Mouse (Mus musculus) stomach, embryonic 14.5 days (tissue): ENCODE data around the gene Grid1. TPM values are rescaled to one million over a fixed set of nuclear protein-coding genes. Genes with fewer than 3 reads are reported as not detected.

Experiments
- ATAC-seq: fragments of 200-750 bp; cut with Nextera tagmentation; 2 replicates; pipeline ENCODE4 v1.8.0; 2017; ENCODE audit warnings: low read depth, moderate TSS enrichment; ENCODE audit not compliant: insufficient number of reproducible peaks, insufficient read depth, low FRiP score
- H3K27ac ChIP-seq: fragments of 300-500 bp; sonication (generic); 2 replicates; pipeline ENCODE4 v1.5.1; 2014; ENCODE audit warnings: mild to moderate bottlenecking, low read length, moderate library complexity, mixed read lengths
- H3K27me3 ChIP-seq: fragments of 300-500 bp; sonication (generic); 2 replicates; pipeline ENCODE4 v1.6.1; 2014; ENCODE audit warnings: low read length, control low read depth, mixed read lengths; ENCODE audit not compliant: control insufficient read depth, insufficient read depth
- H3K36me3 ChIP-seq: fragments of 300-500 bp; sonication (generic); 2 replicates; pipeline ENCODE4 v1.6.1; 2014; ENCODE audit warnings: mild to moderate bottlenecking, control low read depth, low read length, moderate library complexity, mixed read lengths; ENCODE audit not compliant: control insufficient read depth, insufficient read depth
- H3K4me1 ChIP-seq: fragments of 300-500 bp; sonication (generic); 2 replicates; pipeline ENCODE4 v1.6.1; 2014; ENCODE audit warnings: low read length, control low read depth, mixed read lengths; ENCODE audit not compliant: control insufficient read depth, insufficient read depth
- H3K4me2 ChIP-seq: fragments of 300-500 bp; sonication (generic); replicated peaks from 2 replicates; pipeline ENCODE4 v1.6.1; 2014; ENCODE audit warnings: low read depth, low read length, control low read depth
- H3K4me3 ChIP-seq: fragments of 300-500 bp; sonication (generic); 2 replicates; pipeline ENCODE4 v1.5.1; 2014; ENCODE audit warnings: low read depth, low read length, control low read depth
- H3K9ac ChIP-seq: fragments of 300-500 bp; sonication (generic); replicated peaks from 2 replicates; pipeline ENCODE4 v1.6.1; 2014; ENCODE audit warnings: low read depth, mild to moderate bottlenecking, control low read depth, low read length, moderate library complexity, mixed read lengths
- H3K9me3 ChIP-seq: fragments of 300-500 bp; sonication (generic); 2 replicates; pipeline ENCODE4 v1.6.1; 2016; ENCODE audit warnings: low read depth, low read length, control low read depth; ENCODE audit not compliant: control insufficient read depth
- WGBS: fragments of 180-500 bp; shearing (Covaris S2); extraction: QIAGEN DNeasy Blood & Tissue Kit; methylation state at CpG from one replicate; pipeline ENCODE4 v1.1.7; 2014; 5-methylcytosine and 5-hydroxymethylcytosine counted together
- polyA plus RNA-seq: library from polyadenylated mRNA; unstranded; fragments of >200 nt; fragmentation: Nextera tagmentation; extraction: Ambion mirVana; gene quantifications from 2 replicates; pipeline ENCODE4 v1.2.1, GENCODE M21; 2014

Gene Grid1
- polyA plus RNA-seq, 1 experiment from 2014 or later: 1.1 TPM

DNA sequence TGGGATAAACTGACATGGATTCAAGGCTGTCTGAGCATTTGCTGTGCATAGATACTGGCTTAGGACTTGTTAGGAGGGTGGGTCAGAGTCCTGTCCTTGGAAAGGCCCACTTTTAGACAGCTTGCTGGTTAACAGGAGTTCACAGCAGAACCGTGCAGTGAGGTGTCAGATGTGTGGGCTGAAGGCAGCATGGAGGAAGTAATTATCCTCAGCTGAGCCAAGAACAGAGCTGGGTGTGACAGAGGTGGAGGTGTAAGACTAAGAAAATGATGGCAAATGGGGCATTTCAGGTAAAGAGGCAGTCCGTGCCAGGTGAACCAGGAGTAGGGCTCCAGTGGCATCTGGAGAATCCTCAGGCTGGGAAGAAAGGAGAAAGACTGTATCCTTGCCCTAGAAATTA, 666.1 kb downstream of the Grid1 start:
- WGBS: 75% methylated on average over 2 of the region's 2 CpGs
- no peak overlapping the region for H3K27ac ChIP-seq

DNA sequence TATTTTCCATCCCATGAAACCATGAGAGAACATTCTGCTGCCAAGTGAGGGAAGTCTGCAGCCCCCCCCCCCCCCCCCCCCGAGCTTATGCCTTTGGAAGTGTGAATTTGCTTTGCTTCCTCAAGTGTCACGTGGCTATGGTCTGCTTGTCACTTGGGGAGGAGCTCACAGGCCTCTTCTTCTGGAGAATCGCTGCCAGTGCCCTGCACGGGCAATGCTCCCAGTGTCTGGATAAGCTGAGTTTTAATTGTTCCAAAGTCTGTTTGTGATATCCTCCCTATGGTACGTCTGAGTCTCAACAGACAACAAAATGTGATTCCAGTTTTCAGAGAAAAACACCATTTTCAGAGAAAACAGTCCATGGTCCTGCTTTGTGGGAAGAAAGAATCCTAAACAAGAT, 682.4 kb downstream of the Grid1 start:
- H3K4me2 ChIP-seq: no peak overlapping the region
- H3K36me3 ChIP-seq: no peaks in the 10 kb centered on the region
- no peak overlapping the region for H3K27ac ChIP-seq
- no peak overlapping the region for H3K4me3 ChIP-seq
- no peak for ATAC-seq
- no peaks in the 10 kb centered on the region for H3K4me1 ChIP-seq
- 56% methylated on average over 5 of the region's 5 CpGs for WGBS
- no peaks in the 10 kb centered on the region for H3K9me3 ChIP-seq
- no peak overlapping the region for H3K9ac ChIP-seq
- H3K27me3 ChIP-seq: no peaks in the 10 kb centered on the region

More for the DNA sequence above, 666.1 kb downstream of the Grid1 start:
- Histone ChIP-seq H3K4me3 (no peak overlapping the region), H3K9me3 (no peaks in the 10 kb centered on the region), H3K4me2 (no peak overlapping the region), H3K27me3 (no peaks in the 10 kb centered on the region), H3K36me3 (no peaks in the 10 kb centered on the region), H3K9ac (no peak overlapping the region), H3K4me1 (no peaks in the 10 kb centered on the region)
- ATAC-seq: no peak

DNA sequence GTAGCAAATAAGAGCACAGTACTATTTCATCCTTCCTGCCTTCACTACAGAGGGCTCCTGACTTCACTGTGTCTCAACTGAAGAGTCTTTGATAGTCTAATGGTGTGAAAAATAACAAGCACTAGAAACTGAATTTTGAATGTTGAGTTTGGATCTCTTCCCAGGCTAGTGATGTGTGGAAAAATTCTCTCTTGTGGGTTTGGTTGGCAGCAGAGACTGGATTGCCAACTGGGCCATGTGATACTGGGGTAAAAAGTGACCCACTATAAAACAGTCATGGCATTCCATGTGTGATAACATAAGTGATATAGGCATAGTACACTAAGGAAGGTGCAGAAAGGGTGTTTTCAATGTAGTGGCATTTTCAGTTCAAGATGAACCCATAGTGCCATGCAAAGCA, 699.5 kb downstream of the Grid1 start:
- H3K27me3 ChIP-seq: no peaks in the 10 kb centered on the region
- no peaks in the 10 kb centered on the region for H3K4me1 ChIP-seq
- H3K9me3 ChIP-seq: no peaks in the 10 kb centered on the region
- no peak overlapping the region for H3K4me2 ChIP-seq
- no peak overlapping the region for H3K4me3 ChIP-seq
- H3K9ac ChIP-seq: no peak overlapping the region
- no peak for ATAC-seq
- no peak overlapping the region for H3K27ac ChIP-seq
- H3K36me3 ChIP-seq: no peaks in the 10 kb centered on the region

DNA sequence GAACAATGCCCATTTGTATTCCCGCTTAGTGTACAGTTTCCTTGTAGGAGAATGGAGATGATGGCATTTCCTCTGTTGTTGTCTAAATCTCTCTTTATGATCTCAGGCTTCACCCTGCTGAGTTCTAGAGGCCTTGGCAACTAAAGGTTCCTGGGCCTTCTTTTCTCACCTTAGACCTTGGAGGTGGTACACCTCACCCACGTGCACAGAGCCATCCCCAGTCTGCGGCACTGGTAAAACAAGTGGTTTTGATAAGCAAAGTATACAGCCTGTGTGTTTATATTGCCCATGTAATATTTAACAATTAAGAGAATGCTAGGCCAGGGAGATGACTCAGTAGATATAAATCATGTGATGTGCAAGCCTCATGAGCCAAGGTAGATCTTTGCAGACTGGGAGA, 718.9 kb downstream of the Grid1 start:
- Histone ChIP-seq H3K4me2 (no peak overlapping the region), H3K27me3 (no peaks in the 10 kb centered on the region), H3K36me3 (no peaks in the 10 kb centered on the region), H3K4me3 (no peak overlapping the region), H3K27ac (no peak overlapping the region), H3K4me1 (no peaks in the 10 kb centered on the region), H3K9ac (no peak overlapping the region), H3K9me3 (no peaks in the 10 kb centered on the region)
- no peak for ATAC-seq
- WGBS: 72% methylated on average over 3 of the region's 3 CpGs

GRCm38 (mm10) chr14:35541254-35541991, 721.5 kb downstream of the Grid1 start:
- no peaks in the 10 kb centered on the region for H3K27me3 ChIP-seq
- ATAC-seq: no peak
- H3K9me3 ChIP-seq: no peaks in the 10 kb centered on the region
- H3K9ac ChIP-seq: no peak overlapping the region
- WGBS: 70% methylated on average over 4 of the region's 4 CpGs
- no peaks in the 10 kb centered on the region for H3K36me3 ChIP-seq
- no peak overlapping the region for H3K27ac ChIP-seq
- no peak overlapping the region for H3K4me2 ChIP-seq
- no peak overlapping the region for H3K4me3 ChIP-seq
- H3K4me1 ChIP-seq: no peaks in the 10 kb centered on the region

DNA sequence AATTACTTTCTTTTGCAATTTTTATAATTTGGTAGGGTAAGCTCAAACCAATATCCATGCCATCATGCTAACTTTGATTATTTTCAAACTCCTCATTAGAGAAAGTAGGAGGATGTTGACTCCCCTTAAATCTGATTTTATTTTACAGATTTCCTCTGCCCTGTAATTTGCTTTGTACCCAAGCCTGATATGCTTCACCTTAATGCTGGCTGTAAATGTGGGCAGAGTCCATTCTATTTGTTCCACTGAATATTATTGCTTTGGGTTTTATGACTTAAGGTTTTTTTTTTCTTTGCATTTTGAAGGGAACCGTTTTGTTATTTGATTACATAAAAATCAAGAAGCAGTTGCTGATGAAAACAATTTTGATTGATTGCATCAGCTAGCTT, 722.1 kb downstream of the Grid1 start:
- no peaks in the 10 kb centered on the region for H3K36me3 ChIP-seq
- no peaks in the 10 kb centered on the region for H3K4me1 ChIP-seq
- no peaks in the 10 kb centered on the region for H3K9me3 ChIP-seq
- H3K27me3 ChIP-seq: no peaks in the 10 kb centered on the region
- no peak overlapping the region for H3K4me3 ChIP-seq
- no peak for ATAC-seq
- WGBS: 63% methylated on average over 1 of the region's 1 CpGs
- no peak overlapping the region for H3K4me2 ChIP-seq
- no peak overlapping the region for H3K27ac ChIP-seq
- no peak overlapping the region for H3K9ac ChIP-seq

GRCm38 (mm10) chr14:35554288-35554687, 734.4 kb downstream of the Grid1 start:
- Histone ChIP-seq H3K4me1 (no peaks in the 10 kb centered on the region), H3K9me3 (no peaks in the 10 kb centered on the region), H3K4me2 (no peak overlapping the region), H3K27ac (no peak overlapping the region), H3K27me3 (no peaks in the 10 kb centered on the region), H3K4me3 (no peak overlapping the region), H3K9ac (no peak overlapping the region), H3K36me3 (no peaks in the 10 kb centered on the region)
- no peak for ATAC-seq
- 86% methylated on average over 3 of the region's 3 CpGs for WGBS

DNA sequence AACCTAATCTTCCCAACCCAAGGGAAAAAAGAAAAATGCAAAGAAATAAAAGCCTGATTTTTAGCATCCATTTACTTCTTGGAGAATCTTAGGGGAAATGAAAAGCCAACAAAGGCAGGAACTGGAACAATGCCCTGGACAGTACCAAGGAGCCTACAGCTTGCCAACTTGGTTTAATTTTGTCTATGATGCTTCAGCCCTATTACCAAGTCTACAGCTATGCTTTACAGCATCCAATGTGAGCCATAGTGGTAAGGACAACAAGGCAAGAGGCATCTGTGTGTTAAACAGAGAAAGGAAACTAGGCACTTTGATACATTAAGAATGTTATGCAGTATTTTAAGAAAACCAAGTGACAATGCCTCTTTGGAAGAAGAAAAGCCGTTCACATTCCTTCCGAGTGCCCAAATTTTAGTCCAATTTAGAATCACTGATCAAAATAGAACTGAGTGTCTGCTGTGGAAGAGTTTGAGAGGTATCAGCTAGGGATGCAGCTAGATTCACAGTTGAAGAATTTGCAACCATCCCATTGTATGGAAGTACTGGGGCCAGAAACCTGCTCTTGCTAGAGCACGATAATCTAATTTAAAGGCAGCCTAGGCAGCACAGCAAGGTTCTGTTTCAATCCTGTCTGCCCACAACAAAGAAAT, 741.5 kb downstream of the Grid1 start:
- no peaks in the 10 kb centered on the region for H3K9me3 ChIP-seq
- no peak overlapping the region for H3K4me3 ChIP-seq
- H3K27ac ChIP-seq: no peak overlapping the region
- H3K4me2 ChIP-seq: no peak overlapping the region
- H3K4me1 ChIP-seq: no peaks in the 10 kb centered on the region
- H3K27me3 ChIP-seq: no peaks in the 10 kb centered on the region
- no peaks in the 10 kb centered on the region for H3K36me3 ChIP-seq
- WGBS: 85% methylated on average over 3 of the region's 3 CpGs
- no peak overlapping the region for H3K9ac ChIP-seq
- ATAC-seq: no peak
